In the genomic region with DNA sequence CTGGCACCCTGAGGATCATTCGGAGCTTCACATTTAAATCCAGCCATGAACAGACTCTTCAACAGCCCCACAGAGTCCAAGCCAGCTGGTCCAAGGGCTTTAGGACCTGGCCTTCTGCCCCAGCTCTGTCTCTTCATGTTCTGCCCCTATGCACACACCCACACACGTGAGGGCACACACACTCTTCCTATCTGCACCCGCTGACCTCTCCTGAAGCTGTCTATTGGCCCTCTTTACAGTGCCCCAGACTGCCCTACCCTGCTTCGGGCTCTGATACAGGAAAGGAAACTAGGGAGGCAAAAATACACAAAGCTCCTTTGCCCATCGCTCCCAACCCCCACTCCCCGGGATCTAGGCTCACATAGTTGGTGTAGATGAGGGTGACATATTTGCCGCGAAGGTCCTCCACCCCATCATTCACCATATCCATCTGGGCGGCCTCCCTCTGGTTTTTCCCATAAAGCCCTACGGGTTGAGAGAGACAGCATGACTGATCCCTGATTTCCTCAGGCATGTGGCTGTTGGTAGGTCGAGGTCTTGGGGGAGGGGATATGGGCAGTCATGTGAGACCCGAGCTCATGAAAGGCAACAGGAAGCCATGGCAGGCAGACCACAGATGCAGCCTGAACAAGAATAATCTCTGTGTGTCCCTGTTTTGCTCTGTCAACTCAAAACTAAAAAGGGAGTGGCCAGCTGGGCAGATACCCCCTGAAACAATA, we compare ENCODE assay signal across 1 mouse cellular context.
TF ChIP-seq lines count a peak whose summit lies in the region.

No protein-coding gene starts in this region.

TF ChIP-seq in CH12.LX, 34 proteins besides CTCF, POLR2A, EP300 and RAD21:
- no peak for TF ChIP-seq TCF12 (IDR thresholded peaks at IDR 0.05; ENCODE audit: low read depth, low read length)
- TF ChIP-seq HCFC1 (IDR thresholded peaks at IDR 0.05; ENCODE audit: low read depth, low read length): no peak
- peak; percentile 57; the same call in 1 of the 2 replicates for TF ChIP-seq CHD2 (IDR thresholded peaks at IDR 0.05; ENCODE audit: low read length)
- peak; percentile 46 for TF ChIP-seq MAX (IDR thresholded peaks at IDR 0.05; ENCODE audit: low read length)
- TF ChIP-seq USF1 (IDR thresholded peaks at IDR 0.05; ENCODE audit: low read depth, low read length): no peak
- TF ChIP-seq NELFE (IDR thresholded peaks at IDR 0.05; ENCODE audit: low read depth, low read length): no peak
- TF ChIP-seq KAT2A (IDR thresholded peaks at IDR 0.05; ENCODE audit: insufficient replicate concordance, low read length): no peak
- no peak for TF ChIP-seq SIN3A (IDR thresholded peaks at IDR 0.05; ENCODE audit: low read length)
- no peak; the same call in 1 of the 2 replicates for TF ChIP-seq BHLHE40 (IDR thresholded peaks at IDR 0.05; ENCODE audit: low read depth, low read length)
- TF ChIP-seq JUN (IDR thresholded peaks at IDR 0.05; ENCODE audit: insufficient read depth, low read depth, low read length): no peak
- no peak for TF ChIP-seq ZC3H11A (IDR thresholded peaks at IDR 0.05; ENCODE audit: low read depth, low read length)
- no peak for TF ChIP-seq MAFK (IDR thresholded peaks at IDR 0.05; ENCODE audit: insufficient replicate concordance, low read length)
- TF ChIP-seq MYC (IDR thresholded peaks at IDR 0.05; ENCODE audit: low read depth, low read length): peak; percentile 56; the same call in 1 of the 2 replicates
- no peak for TF ChIP-seq ZKSCAN1 (IDR thresholded peaks at IDR 0.05; ENCODE audit: borderline replicate concordance, low read depth, low read length)
- no peak for TF ChIP-seq MEF2A (IDR thresholded peaks at IDR 0.05; ENCODE audit: borderline replicate concordance, low read depth, low read length)
- no peak for TF ChIP-seq TBP (conservative IDR thresholded peaks at IDR 0.05; ENCODE audit: low read depth, low read length)
- no peak for TF ChIP-seq NRF1 (IDR thresholded peaks at IDR 0.05; ENCODE audit: low read depth, low read length)
- TF ChIP-seq PAX5 (IDR thresholded peaks at IDR 0.05; ENCODE audit: low read length): no peak
